Mouse (Mus musculus) Patski (cell line): ENCODE measurements around the gene Ninl. TPM values are rescaled to one million over a fixed set of nuclear protein-coding genes. Genes with fewer than 3 reads are reported as not detected.
A peak's percentile ranks its signal among the peaks of the same experiment; 100 is the strongest.

Experiments used
- ATAC-seq: fragments of 100-300 bp; one replicate; pipeline ENCODE4 v1.8.0; 2021
- CTCF ChIA-PET: fragments of 350-600 bp; sonication (Branson Sonifier 250); formaldehyde crosslinking; loops from one replicate; lab custom pipeline; 2022; ENCODE audit warnings: inconsistent platforms; lab: Charles Lee
- POLR2A ChIA-PET: fragments of 350-600 bp; sonication (Branson Sonifier 250); formaldehyde crosslinking; loops from one replicate; lab custom pipeline; 2022; ENCODE audit warnings: antibody characterized with exemption, inconsistent platforms; lab: Charles Lee
- DNase-seq: peaks from one replicate; pipeline ENCODE4 v3.0.0-alpha.2; 2011; ENCODE audit warnings: low read depth, low spot score
- H3K27me3 ChIP-seq: fragments of 371-371 bp; one replicate; pipeline ENCODE4 v1.5.1; 2021
- CTCF ChIP-seq: fragments of 100-300 bp; IDR thresholded peaks from one replicate; pipeline ENCODE4 v1.5.1; 2021
- in situ Hi-C: fragments of 300-500 bp; cut with MboI; formaldehyde crosslinking; loops from 3 replicates; pipeline ENCODE4 v1.11.1; 2018; ENCODE audit warnings: low pct_unique_long_range_greater_than_20kb, mixed read lengths
- polyA plus RNA-seq: library from polyadenylated mRNA; unstranded; gene quantifications from one replicate; pipeline ENCODE4 v1.2.3, GENCODE M21; 2021

Ninl gene
- polyA plus RNA-seq, 1 experiment from 2014 or later = 21.0 TPM

GRCm38 (mm10) chr2:151011273-151011672 is 27.9 kb downstream of the Ninl start:
- no peak for ATAC-seq
- ChIA-PET POLR2A (interaction anchor here (1.0 kb wide), 1 partner anchor 11 kb away, joined by 4 read pairs; no protein-coding TSS in a partner anchor), CTCF (no interaction called here)
- no peak for DNase-seq
- TF ChIP-seq CTCF = no peak
- in situ Hi-C loops = no loop called here
- H3K27me3 ChIP-seq = peaks cover 12% of the 10 kb centered on the region

GRCm38 (mm10) chr2:151009515-151010085 is 29.6 kb downstream of the Ninl start:
- peaks cover 12% of the 10 kb centered on the region for H3K27me3 ChIP-seq
- ATAC-seq (peak; percentile 36), DNase-seq (no peak)
- POLR2A ChIA-PET = interaction anchor here (1.0 kb wide), 1 partner anchor 30 kb away, joined by 5 read pairs; the partner anchor contains the start of genes Nanp and Ninl
- TF ChIP-seq CTCF = no peak
- in situ Hi-C loops = loop anchor here (10.0 kb wide), 1 partner anchor 335 kb away; no protein-coding TSS in a partner anchor
- CTCF ChIA-PET = no interaction called here

- POLR2A ChIA-PET = interaction anchor here (0.7 to 1.0 kb wide), 2 partner anchors 31 to 282 kb away, joined by 4 to 5 read pairs; partner anchors contain the start of genes Nanp and Ninl
- peak; percentile 93 for ATAC-seq
- H3K27me3 ChIP-seq = peaks cover 9% of the 10 kb centered on the region
- TF ChIP-seq CTCF = no peak
- in situ Hi-C loops = loop anchor here (10.0 kb wide), 1 partner anchor 334 kb away; no protein-coding TSS in a partner anchor
- DNase-seq = no peak
- CTCF ChIA-PET = no interaction called here
These were observed 30.2 kb downstream of the Ninl start for GRCm38 (mm10) chr2:151008939-151009509.

- ATAC-seq (peak; percentile 22), DNase-seq (no peak)
- TF ChIP-seq CTCF = no peak
- CTCF ChIA-PET = no interaction called here
- peaks cover 9% of the 10 kb centered on the region for H3K27me3 ChIP-seq
- POLR2A ChIA-PET = interaction anchor here (0.7 kb wide), 1 partner anchor 282 kb away, joined by 4 read pairs; no protein-coding TSS in a partner anchor
- in situ Hi-C loops = loop anchor here (10.0 kb wide), 1 partner anchor 334 kb away; no protein-coding TSS in a partner anchor
These were observed 30.7 kb downstream of the Ninl start for GRCm38 (mm10) chr2:151008517-151008932.

GRCm38 (mm10) chr2:151008006-151008405 is 31.2 kb downstream of the Ninl start:
- in situ Hi-C loops = loop anchor here (10.0 kb wide), 1 partner anchor 333 kb away; no protein-coding TSS in a partner anchor
- POLR2A ChIA-PET = interaction anchor here (0.7 kb wide), 1 partner anchor 281 kb away, joined by 4 read pairs; no protein-coding TSS in a partner anchor
- ATAC-seq (no peak), DNase-seq (no peak)
- H3K27me3 ChIP-seq = peaks cover 8% of the 10 kb centered on the region
- CTCF ChIA-PET = no interaction called here
- no peak for TF ChIP-seq CTCF

GRCm38 (mm10) chr2:151006281-151006945 is 32.8 kb downstream of the Ninl start:
- no peak for ATAC-seq
- TF ChIP-seq CTCF = no peak
- ChIA-PET CTCF (no interaction called here), POLR2A (no interaction called here)
- no peak for DNase-seq
- in situ Hi-C loops = loop anchor here (10.0 kb wide), 1 partner anchor 332 kb away; no protein-coding TSS in a partner anchor
- H3K27me3 ChIP-seq = peaks cover under 1% of the 10 kb centered on the region

- ChIA-PET CTCF (interaction anchor here (1.5 kb wide), 1 partner anchor 21 kb away, joined by 3 read pairs; no protein-coding TSS in a partner anchor), POLR2A (no interaction called here)
- DNase-seq (no peak), ATAC-seq (no peak)
- in situ Hi-C loops = loop anchor here (5.0 to 10.0 kb wide), 2 partner anchors 177 to 330 kb away; no protein-coding TSS in a partner anchor
- no peaks in the 10 kb centered on the region for H3K27me3 ChIP-seq
- TF ChIP-seq CTCF = no peak
These were observed 34.8 kb downstream of the Ninl start for GRCm38 (mm10) chr2:151004390-151004789.

GRCm38 (mm10) chr2:151003796-151004195 is 35.4 kb downstream of the Ninl start:
- H3K27me3 ChIP-seq = no peaks in the 10 kb centered on the region
- ChIA-PET CTCF (no interaction called here), POLR2A (no interaction called here)
- TF ChIP-seq CTCF = no peak
- no peak for DNase-seq
- no peak for ATAC-seq
- in situ Hi-C loops = loop anchor here (5.0 to 10.0 kb wide), 2 partner anchors 176 to 329 kb away; no protein-coding TSS in a partner anchor

- no peak for DNase-seq
- POLR2A ChIA-PET = interaction anchor here (0.6 to 1.0 kb wide), 2 partner anchors 37 to 56 kb away, joined by 3 to 4 read pairs; partner anchors contain the start of genes Nanp and Ninl
- CTCF ChIA-PET = interaction anchor here (1.0 to 1.6 kb wide), 4 partner anchors 16 to 323 kb away, joined by 3 to 4 read pairs (median 3); partner anchors contain the start of genes Abhd12, Gins1, Nanp and Ninl
- no peak for TF ChIP-seq CTCF
- ATAC-seq = no peak
- in situ Hi-C loops = loop anchor here (5.0 to 10.0 kb wide), 2 partner anchors 174 to 327 kb away; no protein-coding TSS in a partner anchor
- H3K27me3 ChIP-seq = no peaks in the 10 kb centered on the region
These were observed 37.5 kb downstream of the Ninl start for GRCm38 (mm10) chr2:151001619-151002175.
